Mouse (Mus musculus) liver, embryonic 11.5 days (tissue): Measurements from ENCODE around the gene Adam4. TPM values are rescaled to one million over a fixed set of nuclear protein-coding genes. Genes with fewer than 3 reads are reported as not detected.
"Not testable (repeated sequence)": the region's sequence is repeated elsewhere in the genome, so short reads cannot be mapped to it uniquely, and the experiment has no call there.

Experiments
- ATAC-seq: fragments of 200-750 bp; cut with Nextera tagmentation; replicated peaks from 2 replicates; pipeline ENCODE4 v1.8.0; 2017; ENCODE audit warnings: moderate number of reproducible peaks, mild to moderate bottlenecking, moderate TSS enrichment, moderate library complexity; ENCODE audit not compliant: low FRiP score
- DNase-seq: peaks from one replicate; pipeline ENCODE4 v3.0.0-alpha.2; 2017; ENCODE audit warnings: low spot score
- H3K27ac ChIP-seq: fragments of 300-500 bp; sonication (generic); 2 replicates; pipeline ENCODE4 v1.5.1; 2014; ENCODE audit warnings: mild to moderate bottlenecking, low read depth, low read length, control low read depth
- H3K27me3 ChIP-seq: fragments of 300-500 bp; sonication (generic); replicated peaks from 2 replicates; pipeline ENCODE4 v1.6.1; 2014; ENCODE audit warnings: low read length, mixed read lengths; ENCODE audit not compliant: control insufficient read depth, insufficient read depth
- H3K36me3 ChIP-seq: fragments of 300-500 bp; sonication (generic); 2 replicates; pipeline ENCODE4 v1.6.1; 2014; ENCODE audit warnings: mild to moderate bottlenecking, low read length, moderate library complexity, mixed read lengths; ENCODE audit not compliant: control insufficient read depth, insufficient read depth
- H3K4me1 ChIP-seq: fragments of 300-500 bp; sonication (generic); replicated peaks from 2 replicates; pipeline ENCODE4 v1.6.1; 2014; ENCODE audit warnings: low read length, mixed read lengths; ENCODE audit not compliant: control insufficient read depth, insufficient read depth
- H3K4me2 ChIP-seq: fragments of 300-500 bp; sonication (generic); 2 replicates; pipeline ENCODE4 v1.6.1; 2014; ENCODE audit warnings: mild to moderate bottlenecking, control low read depth, moderate library complexity
- H3K4me3 ChIP-seq: fragments of 300-500 bp; sonication (generic); 2 replicates; pipeline ENCODE4 v1.5.1; 2014; ENCODE audit warnings: low read depth, low read length, control low read depth
- H3K9ac ChIP-seq: fragments of 300-500 bp; sonication (generic); 2 replicates; pipeline ENCODE4 v1.6.1; 2014; ENCODE audit warnings: low read depth, low read length, control low read depth
- H3K9me3 ChIP-seq: fragments of 300-500 bp; sonication (generic); 2 replicates; pipeline ENCODE4 v1.6.1; 2016; ENCODE audit warnings: low read length, inconsistent platforms, mixed read lengths; ENCODE audit not compliant: control insufficient read depth
- WGBS: fragments of 180-500 bp; shearing (Covaris S2); extraction: QIAGEN DNeasy Blood & Tissue Kit; methylation state at CpG from one replicate; pipeline ENCODE4 v1.1.7; 2014; 5-methylcytosine and 5-hydroxymethylcytosine counted together
- polyA plus RNA-seq: library from polyadenylated mRNA; unstranded; fragments of >200 nt; fragmentation: Nextera tagmentation; extraction: Ambion mirVana; gene quantifications from 2 replicates; pipeline ENCODE4 v1.2.1, GENCODE M21; 2014

The Adam4 gene
- polyA plus RNA-seq, result 0.42 and 0.82 TPM in 2 replicates

DNA sequence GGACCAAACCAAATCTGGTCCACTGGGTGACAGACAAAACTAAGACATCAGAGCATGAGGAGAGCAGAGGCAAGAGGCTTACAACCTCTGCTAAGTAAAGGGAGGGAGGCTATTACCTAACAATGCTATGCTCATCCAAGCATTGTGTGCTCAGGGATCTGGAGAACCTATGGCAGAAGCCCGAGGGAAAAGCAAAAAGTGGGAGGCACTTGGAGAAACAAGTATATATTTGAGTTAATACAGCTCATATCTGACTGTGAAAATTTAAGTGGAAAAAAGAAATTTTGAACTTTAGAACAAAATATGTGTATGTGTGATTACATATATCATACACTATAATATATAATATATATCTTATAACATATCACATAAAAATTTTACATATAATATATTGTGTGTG is at the start of gene Adam4:
Adam4 (minus strand) TSS at position 101 of the 400 bp plus-strand sequence.
- no peak within 1 kb of the TSS for H3K4me2 ChIP-seq
- no peak within 1 kb of the TSS for H3K4me3 ChIP-seq
- H3K4me1 ChIP-seq, result no peaks in the 10 kb centered on the region
- peaks cover 10% of the 10 kb centered on the region; the same call in 1 of the 2 replicates for H3K36me3 ChIP-seq
- WGBS, result 88% methylated on average over 1 of the region's 1 CpGs
- H3K9ac ChIP-seq, result no peak within 1 kb of the TSS
- no peaks in the 10 kb centered on the region for H3K27me3 ChIP-seq
- ATAC-seq (no peak), DNase-seq (no peak)
- no peak within 1 kb of the TSS for H3K27ac ChIP-seq
- H3K9me3 ChIP-seq, result peaks cover 4% of the 10 kb centered on the region; the same call in 1 of the 2 replicates

DNA sequence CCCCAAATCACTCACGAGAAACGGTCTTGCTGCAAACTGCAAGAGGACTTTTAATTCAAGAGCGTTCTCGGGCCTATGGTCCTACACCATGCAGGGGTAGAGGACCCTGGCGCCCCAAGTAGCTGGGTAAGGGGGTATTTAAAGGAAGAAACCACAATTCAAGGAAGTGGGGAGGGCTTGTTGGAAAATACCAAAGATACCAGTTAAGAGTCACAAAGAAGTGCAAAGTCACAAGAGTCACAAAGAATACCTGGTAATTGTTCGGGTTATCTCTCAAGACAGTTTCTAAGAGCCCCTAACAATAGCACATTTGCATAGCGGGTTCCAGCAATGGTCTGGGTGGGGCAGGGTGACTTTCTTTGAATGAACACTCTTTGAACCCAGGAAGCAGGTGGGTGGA is 37.3 kb upstream of the Adam4 start:
- not testable (repeated sequence) for H3K9ac ChIP-seq, H3K4me2 ChIP-seq, H3K4me1 ChIP-seq, H3K27me3 ChIP-seq, H3K9me3 ChIP-seq, DNase-seq, ATAC-seq, H3K4me3 ChIP-seq, H3K36me3 ChIP-seq, H3K27ac ChIP-seq
- 92% methylated on average over 7 of the region's 7 CpGs for WGBS

DNA sequence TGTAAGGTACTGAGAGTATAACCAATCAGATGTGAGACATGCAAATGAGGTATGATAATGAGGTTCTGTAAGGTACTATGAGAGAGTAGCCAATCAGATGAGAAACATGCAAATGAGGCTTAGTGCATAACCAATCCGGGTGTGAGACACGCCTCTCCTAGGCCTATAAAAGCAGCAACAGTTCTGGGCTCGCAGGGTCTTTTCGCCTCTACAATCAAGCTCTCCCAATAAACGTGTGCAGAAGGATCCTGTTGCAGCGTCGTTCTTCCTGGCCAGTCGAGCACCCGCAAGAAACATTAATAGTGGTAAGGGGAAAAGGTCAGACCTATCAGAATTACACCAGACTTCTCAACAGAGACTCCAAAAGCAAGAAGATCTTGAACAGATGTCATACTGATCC is 17.2 kb upstream of the Adam4 start:
- 93% methylated on average over 9 of the region's 9 CpGs for WGBS
- H3K27ac ChIP-seq, H3K4me2 ChIP-seq, H3K4me1 ChIP-seq, H3K9ac ChIP-seq, H3K27me3 ChIP-seq, H3K36me3 ChIP-seq, DNase-seq, H3K4me3 ChIP-seq, ATAC-seq, H3K9me3 ChIP-seq: not testable (repeated sequence)

DNA sequence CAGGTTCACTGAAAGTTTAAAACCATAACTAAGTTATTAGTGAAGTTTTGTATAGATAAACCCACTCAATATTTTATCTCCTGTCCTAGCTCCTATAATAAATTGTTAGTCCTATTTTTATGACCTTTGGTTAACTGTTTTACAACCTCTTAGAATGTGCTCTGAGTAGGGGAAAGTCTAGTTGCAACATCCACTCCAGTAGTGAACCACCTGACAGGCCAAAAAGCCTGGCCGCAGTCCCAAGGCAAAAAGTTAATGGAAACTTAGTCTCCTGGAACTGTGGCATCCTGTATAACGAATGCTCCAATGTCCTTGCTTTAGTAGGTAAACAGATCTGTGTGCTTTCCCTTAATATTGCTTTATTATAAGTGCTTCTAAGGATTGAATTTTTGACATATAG is 13.0 kb upstream of the Adam4 start:
- not testable (repeated sequence) for H3K4me1 ChIP-seq, H3K4me3 ChIP-seq, H3K9me3 ChIP-seq, DNase-seq, ATAC-seq, H3K36me3 ChIP-seq, H3K27ac ChIP-seq, H3K4me2 ChIP-seq, H3K9ac ChIP-seq, H3K27me3 ChIP-seq
- WGBS, result 83% methylated on average over 2 of the region's 2 CpGs

DNA sequence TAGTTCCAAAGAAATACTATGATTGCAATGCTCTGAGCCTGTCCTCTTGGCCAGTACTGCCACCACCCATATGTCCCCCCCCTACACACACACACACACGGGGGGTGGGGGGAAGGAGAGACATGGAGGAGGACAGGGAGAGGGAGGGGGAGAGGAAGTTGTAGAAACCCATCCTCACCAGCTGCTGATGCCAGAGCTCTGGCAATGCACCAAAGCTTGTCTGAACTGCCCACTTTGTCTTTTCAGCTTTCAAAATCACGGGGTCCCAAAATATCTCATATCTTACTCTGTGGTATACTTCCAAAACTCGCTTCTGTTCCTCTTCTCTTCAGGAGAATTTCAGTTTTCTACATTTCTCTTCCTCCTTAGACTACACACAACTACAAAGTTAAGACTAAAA is 8.5 kb downstream of the Adam4 start:
- no peak for ATAC-seq
- no peak for DNase-seq
- H3K27me3 ChIP-seq, result no peaks in the 10 kb centered on the region
- no peak overlapping the region for H3K9ac ChIP-seq
- no peak overlapping the region for H3K27ac ChIP-seq
- H3K36me3 ChIP-seq, result no peaks in the 10 kb centered on the region
- 77% methylated on average over 3 of the region's 3 CpGs for WGBS
- no peak overlapping the region for H3K4me2 ChIP-seq
- no peaks in the 10 kb centered on the region for H3K4me1 ChIP-seq
- H3K4me3 ChIP-seq, result no peak overlapping the region
- H3K9me3 ChIP-seq, result no peaks in the 10 kb centered on the region

DNA sequence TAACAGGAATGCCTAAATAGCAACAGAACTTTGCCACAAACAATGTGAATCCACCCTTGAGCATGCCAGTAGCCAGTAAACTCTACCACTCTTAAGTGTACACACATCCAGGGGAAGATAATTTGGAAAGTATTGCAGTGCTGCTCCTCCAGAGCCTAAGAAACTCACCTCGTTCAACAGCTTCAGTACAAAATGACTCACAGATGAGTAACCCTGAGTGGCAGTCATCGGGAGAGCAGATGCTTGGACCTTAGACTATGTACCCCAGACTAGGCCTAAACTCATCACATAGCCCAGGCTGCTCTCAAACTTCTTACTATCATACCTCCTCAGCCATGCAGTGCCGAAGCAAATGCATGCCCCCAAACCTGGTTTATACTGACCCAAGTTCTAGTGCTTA is 12.8 kb downstream of the Adam4 start:
- 85% methylated on average over 3 of the region's 3 CpGs for WGBS
- no peak for ATAC-seq
- Histone ChIP-seq H3K4me1 (no peaks in the 10 kb centered on the region), H3K9ac (no peak overlapping the region), H3K36me3 (no peaks in the 10 kb centered on the region), H3K27ac (no peak overlapping the region), H3K27me3 (no peaks in the 10 kb centered on the region), H3K4me2 (no peak overlapping the region), H3K4me3 (no peak overlapping the region), H3K9me3 (no peaks in the 10 kb centered on the region)
- DNase-seq, result no peak

DNA sequence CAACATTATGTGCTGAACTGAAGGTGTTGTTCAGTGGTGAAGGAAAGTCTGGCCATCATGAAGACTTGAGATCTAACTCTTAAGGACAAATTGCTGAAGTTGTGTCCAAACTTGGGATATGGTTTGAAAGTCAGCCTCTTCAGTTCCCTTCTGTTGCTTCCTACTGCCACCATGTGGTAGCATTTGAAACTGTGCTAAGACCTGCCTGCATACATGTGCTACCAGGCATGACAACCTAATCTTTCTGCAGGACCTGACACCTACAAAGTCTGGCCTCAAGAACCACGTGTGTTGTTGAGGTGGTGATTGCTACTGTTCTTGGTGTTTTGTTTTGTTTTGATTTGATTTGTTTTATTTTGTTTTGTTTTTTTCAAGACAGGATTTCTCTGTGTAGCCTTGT is 19.6 kb downstream of the Adam4 start:
- no peak overlapping the region for H3K4me2 ChIP-seq
- DNase-seq (no peak), ATAC-seq (0 out of 2 replicates have a peak, but pooled peaks have one; percentile 36)
- H3K4me1 ChIP-seq, result no peaks in the 10 kb centered on the region
- no peaks in the 10 kb centered on the region for H3K27me3 ChIP-seq
- no peaks in the 10 kb centered on the region for H3K36me3 ChIP-seq
- H3K4me3 ChIP-seq, result no peak overlapping the region
- no peak overlapping the region for H3K9ac ChIP-seq
- H3K27ac ChIP-seq, result no peak overlapping the region
- 18% methylated on average over 1 of the region's 1 CpGs for whole genome bisulfite sequencing
- no peaks in the 10 kb centered on the region for H3K9me3 ChIP-seq

DNA sequence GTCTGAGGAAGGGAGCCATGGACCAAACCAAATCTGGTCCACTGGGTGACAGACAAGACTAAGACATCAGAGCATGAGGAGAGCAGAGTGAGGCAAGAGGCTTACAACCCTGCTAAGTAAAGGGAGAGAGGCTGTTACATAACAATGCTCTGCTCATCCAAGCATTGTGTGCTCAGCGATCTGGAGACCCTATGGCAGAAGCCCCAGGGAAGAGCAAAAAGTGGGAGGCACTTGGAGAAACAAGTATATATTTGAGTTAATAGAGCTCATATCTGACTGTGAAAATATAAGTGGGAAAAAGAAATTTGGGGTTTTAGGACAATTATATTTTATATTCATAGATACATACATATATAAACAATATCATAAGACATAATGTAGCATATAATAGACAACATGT is 42.4 kb downstream of the Adam4 start, which contains the start of gene Gm4787:
Gm4787 (minus strand) TSS at position 101 of the 400 bp plus-strand sequence.
- H3K4me3 ChIP-seq, H3K36me3 ChIP-seq, H3K4me1 ChIP-seq, H3K9me3 ChIP-seq, ATAC-seq, H3K4me2 ChIP-seq, H3K9ac ChIP-seq, H3K27me3 ChIP-seq, H3K27ac ChIP-seq, DNase-seq: not testable (repeated sequence)
- 93% methylated on average over 1 of the region's 1 CpGs for WGBS
